Mouse (Mus musculus) neural tube, embryonic 10.5 days (tissue): ENCODE measurements at regions not wholly inside any gene's neighbourhood (a gene's known extent, or its start where the extent isn't known, plus 50 kb on each side); places are given as distances from the start of the nearest gene placed in this dataset.

Experiments used
- DNase-seq: peaks from one replicate; pipeline ENCODE4 v3.0.0-alpha.2; 2017; ENCODE audit warnings: low spot score; ENCODE audit errors: extremely low spot score

GRCm38 (mm10) chr7:72900816-72901215 is 474.5 kb upstream of the Rgma start:
- DNase-seq, result no peak

- DNase-seq, result no peak
Observed at GRCm38 (mm10) chr7:72905891-72906290, 469.4 kb upstream of the Rgma start.

- no peak for DNase-seq
Observed at GRCm38 (mm10) chr7:72906536-72906935, 468.8 kb upstream of the Rgma start.

- DNase-seq, result peak; percentile 28
Observed at GRCm38 (mm10) chr7:72926772-72927380, 448.4 kb upstream of the Rgma start.

- DNase-seq, result no peak
Observed at GRCm38 (mm10) chr7:72938842-72939241, 436.5 kb upstream of the Rgma start.

- no peak for DNase-seq
Observed at GRCm38 (mm10) chr7:72947531-72947930, 427.8 kb upstream of the Rgma start.

GRCm38 (mm10) chr7:72948026-72948425 is 427.3 kb upstream of the Rgma start:
- DNase-seq, result no peak

- no peak for DNase-seq
Observed at GRCm38 (mm10) chr7:72948666-72949065, 426.6 kb upstream of the Rgma start.

- no peak for DNase-seq
Observed at GRCm38 (mm10) chr7:72949886-72950285, 425.4 kb upstream of the Rgma start.

- DNase-seq, result no peak
Observed at GRCm38 (mm10) chr7:72957674-72958073, 417.6 kb upstream of the Rgma start.

GRCm38 (mm10) chr7:72961321-72961720 is 414.0 kb upstream of the Rgma start:
- no peak for DNase-seq

GRCm38 (mm10) chr7:72962815-72963214 is 412.5 kb upstream of the Rgma start:
- no peak for DNase-seq

- no peak for DNase-seq
Observed at GRCm38 (mm10) chr7:72963908-72964307, 411.4 kb upstream of the Rgma start.

- no peak for DNase-seq
Observed at GRCm38 (mm10) chr7:72968193-72968592, 407.1 kb upstream of the Rgma start.

GRCm38 (mm10) chr7:72971506-72972267 is 403.6 kb upstream of the Rgma start:
- no peak for DNase-seq

- no peak for DNase-seq
Observed at GRCm38 (mm10) chr7:72972397-72972796, 402.9 kb upstream of the Rgma start.

GRCm38 (mm10) chr7:72973771-72974170 is 401.5 kb upstream of the Rgma start:
- no peak for DNase-seq

- no peak for DNase-seq
Observed at GRCm38 (mm10) chr7:72974384-72974783, 400.9 kb upstream of the Rgma start.

- DNase-seq, result no peak
Observed at GRCm38 (mm10) chr7:72990559-72991429, 384.5 kb upstream of the Rgma start.

- no peak for DNase-seq
Observed at GRCm38 (mm10) chr7:72998374-72998773, 376.9 kb upstream of the Rgma start.

GRCm38 (mm10) chr7:73019151-73019550 is 356.2 kb upstream of the Rgma start:
- no peak for DNase-seq

GRCm38 (mm10) chr7:73019764-73020354 is 355.4 kb upstream of the Rgma start:
- no peak for DNase-seq
